Mouse (Mus musculus) adrenal gland, postnatal 25 days (tissue): ENCODE results near the gene Reck. TPM values are rescaled to one million over a fixed set of nuclear protein-coding genes. Genes with fewer than 3 reads are reported as not detected.

Experiments
- DNase-seq: peaks from one replicate; pipeline ENCODE4 v3.0.0; 2021; ENCODE audit warnings: mixed read lengths
- total RNA-seq: library from RNA; stranded (reverse); gene quantifications from 2 replicates; pipeline ENCODE4 v1.2.3, GENCODE M21; 2021

Gene Reck
- total RNA-seq, 1 experiment from 2014 or later = 16.1 TPM

GRCm38 (mm10) chr4:43903690-43904089 lies 28.4 kb downstream of the Reck start:
- no peak for DNase-seq

GRCm38 (mm10) chr4:43906443-43906842 lies 31.1 kb downstream of the Reck start:
- DNase-seq = peak; percentile 7

GRCm38 (mm10) chr4:43918221-43918620 lies 42.9 kb downstream of the Reck start:
- no peak for DNase-seq

- no peak for DNase-seq
Observed at GRCm38 (mm10) chr4:43920602-43921001, 45.3 kb downstream of the Reck start.

GRCm38 (mm10) chr4:43925125-43925524 lies 49.8 kb downstream of the Reck start:
- DNase-seq = no peak

GRCm38 (mm10) chr4:43925779-43926178 lies 50.4 kb downstream of the Reck start:
- DNase-seq = peak; percentile 91

- no peak for DNase-seq
Observed at GRCm38 (mm10) chr4:43927826-43928225, 52.5 kb downstream of the Reck start.

- DNase-seq = no peak
Observed at GRCm38 (mm10) chr4:43931877-43932276, 56.5 kb downstream of the Reck start.

- DNase-seq = no peak
Observed at GRCm38 (mm10) chr4:43936186-43936585, 60.9 kb downstream of the Reck start.

- no peak for DNase-seq
Observed at GRCm38 (mm10) chr4:43936749-43937674, 61.7 kb downstream of the Reck start.

GRCm38 (mm10) chr4:43941315-43941714 lies 66.0 kb downstream of the Reck start:
- no peak for DNase-seq

- no peak for DNase-seq
Observed at GRCm38 (mm10) chr4:43942421-43942820, 67.1 kb downstream of the Reck start.

GRCm38 (mm10) chr4:43947571-43947970 lies 72.2 kb downstream of the Reck start:
- DNase-seq = peak; percentile 19

GRCm38 (mm10) chr4:43957292-43957845 lies 82.0 kb downstream of the Reck start, which contains the start of gene Glipr2:
Gene Glipr2 (plus strand): TSS chr4:43957401.
- DNase-seq = peak; percentile 80

- DNase-seq = no peak
Observed at GRCm38 (mm10) chr4:43957846-43958461, 82.6 kb downstream of the Reck start.

GRCm38 (mm10) chr4:43959523-43960179 lies 84.3 kb downstream of the Reck start:
- no peak for DNase-seq

- DNase-seq = no peak
Observed at GRCm38 (mm10) chr4:43960207-43960606, 84.9 kb downstream of the Reck start.

- no peak for DNase-seq
Observed at GRCm38 (mm10) chr4:43964326-43964833, 89.0 kb downstream of the Reck start.

GRCm38 (mm10) chr4:43964951-43965684 lies 89.8 kb downstream of the Reck start:
- no peak for DNase-seq

- DNase-seq = no peak
Observed at GRCm38 (mm10) chr4:43965856-43966535, 90.7 kb downstream of the Reck start.

GRCm38 (mm10) chr4:43968650-43969049 lies 93.3 kb downstream of the Reck start:
- DNase-seq = peak; percentile 82
